Mouse (Mus musculus): ENCODE data around the gene Sh3pxd2b.

The Sh3pxd2b gene

GRCm38 (mm10) chr11:32340476-32341473 is 6.8 kb upstream of the Sh3pxd2b start:
- peak; percentile 60 to 65 for DNase-seq (ENCODE audit: low spot score in 2 of 2)

GRCm38 (mm10) chr11:32342770-32343191 is 4.8 kb upstream of the Sh3pxd2b start:
- DNase-seq (ENCODE audit: low spot score in 2 of 2), result peak in 1 of 2 experiments; percentile 50

DNA sequence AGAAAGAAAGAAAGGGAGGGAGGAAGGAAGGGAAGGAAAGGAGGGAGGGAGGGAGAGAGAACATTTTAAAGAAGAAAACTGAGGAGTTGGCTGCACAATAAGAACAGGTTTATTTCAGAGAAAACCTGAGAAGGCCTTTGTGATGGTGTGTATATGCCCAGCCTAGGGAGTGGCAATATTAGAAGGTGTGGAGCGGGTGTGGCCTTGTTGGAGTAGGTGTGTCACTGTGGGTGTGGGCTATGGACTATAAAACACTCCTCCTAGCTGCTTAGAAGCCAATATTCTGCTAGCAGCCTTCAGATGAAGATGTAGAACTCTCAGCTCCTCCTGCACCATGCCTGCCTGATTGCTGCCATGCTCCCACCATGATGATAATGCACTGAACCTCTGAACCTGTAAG is 4.3 kb upstream of the Sh3pxd2b start:
- DNase-seq (ENCODE audit: low spot score in 2 of 2), result no peak

GRCm38 (mm10) chr11:32345504-32346297 is 1.9 kb upstream of the Sh3pxd2b start:
- DNase-seq (ENCODE audit: low spot score in 2 of 2), result no peak

- no peak for DNase-seq (ENCODE audit: low spot score in 2 of 2)
Measured at GRCm38 (mm10) chr11:32347264-32347606, 385 bp upstream of the Sh3pxd2b start.

- DNase-seq (ENCODE audit: low spot score in 2 of 2), result no peak
Measured at GRCm38 (mm10) chr11:32348433-32349283, 1.0 kb downstream of the Sh3pxd2b start.

- DNase-seq (ENCODE audit: low spot score in 2 of 2), result no peak
Measured at GRCm38 (mm10) chr11:32349284-32349953, 1.8 kb downstream of the Sh3pxd2b start.

DNA sequence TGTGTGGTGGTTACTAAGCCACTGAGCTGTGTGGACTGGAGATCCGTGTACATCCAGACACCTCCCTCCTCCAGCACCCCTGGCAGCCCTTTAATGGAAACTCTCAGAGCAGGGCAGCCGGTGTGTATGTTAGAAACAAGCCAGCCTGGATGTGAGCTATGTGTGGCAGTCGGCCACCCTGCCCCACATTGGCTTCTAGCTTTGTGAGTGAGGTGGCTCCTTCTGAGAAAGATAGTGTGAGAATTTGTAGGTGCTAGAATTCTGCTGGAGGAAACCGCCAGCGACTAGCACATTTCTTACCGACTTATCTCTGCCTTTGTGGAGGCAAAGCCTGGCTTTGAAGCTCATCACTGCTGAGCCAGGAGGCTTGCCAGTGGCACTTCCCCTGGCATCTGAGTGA is 5.3 kb downstream of the Sh3pxd2b start:
- DNase-seq (ENCODE audit: low spot score in 2 of 2), result peak in 1 of 2 experiments; percentile 53

- no peak for DNase-seq (ENCODE audit: low spot score in 2 of 2)
Measured at GRCm38 (mm10) chr11:32355377-32355776, 7.8 kb downstream of the Sh3pxd2b start.

DNA sequence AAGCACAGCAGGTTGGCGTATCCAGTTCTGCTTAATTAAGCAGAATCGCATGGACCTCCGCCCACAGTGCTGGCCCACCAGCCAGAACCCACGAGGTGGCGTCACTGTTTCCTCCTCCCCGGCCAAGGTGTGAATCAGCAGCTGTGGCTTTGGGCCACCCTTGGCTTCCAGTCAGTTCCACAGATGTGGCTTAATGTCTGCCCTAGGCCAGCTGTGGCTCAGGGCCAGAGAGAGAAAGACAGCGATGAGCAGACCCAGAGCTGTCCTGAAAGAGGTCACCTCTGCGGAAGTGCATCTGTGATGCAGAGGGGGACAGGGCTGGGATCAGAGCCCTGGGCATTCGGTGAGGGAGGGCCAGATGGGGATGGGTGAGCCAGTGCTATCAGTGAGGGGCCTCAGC is 10.1 kb downstream of the Sh3pxd2b start:
- DNase-seq (ENCODE audit: low spot score in 2 of 2), result no peak

- DNase-seq (ENCODE audit: low spot score in 2 of 2), result no peak
Measured at GRCm38 (mm10) chr11:32358399-32358798, 10.8 kb downstream of the Sh3pxd2b start.

GRCm38 (mm10) chr11:32359566-32359965 is 11.9 kb downstream of the Sh3pxd2b start:
- DNase-seq (ENCODE audit: low spot score in 2 of 2), result no peak

DNA sequence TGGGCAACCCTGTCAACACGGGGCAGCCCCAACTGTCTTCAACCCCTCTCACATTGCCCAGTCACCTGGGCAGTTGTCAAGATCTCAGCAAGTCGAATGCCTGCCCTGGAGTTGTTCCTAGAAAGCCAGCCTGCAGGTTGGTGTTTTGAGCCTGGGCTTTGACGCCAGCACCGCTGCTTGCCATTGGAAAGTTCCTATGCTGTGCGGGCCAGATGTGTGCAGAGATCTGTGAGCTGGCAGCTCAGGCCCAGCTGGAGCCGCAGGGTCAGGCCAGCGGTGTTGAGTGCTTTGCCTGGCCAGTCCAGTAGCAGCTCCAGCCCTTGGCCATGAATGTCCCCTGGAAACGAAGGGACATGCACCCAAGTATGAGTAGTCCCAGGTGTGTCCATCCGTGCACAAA is 14.2 kb downstream of the Sh3pxd2b start:
- DNase-seq (ENCODE audit: low spot score in 2 of 2), result no peak

GRCm38 (mm10) chr11:32363188-32363587 is 15.6 kb downstream of the Sh3pxd2b start:
- no peak for DNase-seq (ENCODE audit: low spot score in 2 of 2)

DNA sequence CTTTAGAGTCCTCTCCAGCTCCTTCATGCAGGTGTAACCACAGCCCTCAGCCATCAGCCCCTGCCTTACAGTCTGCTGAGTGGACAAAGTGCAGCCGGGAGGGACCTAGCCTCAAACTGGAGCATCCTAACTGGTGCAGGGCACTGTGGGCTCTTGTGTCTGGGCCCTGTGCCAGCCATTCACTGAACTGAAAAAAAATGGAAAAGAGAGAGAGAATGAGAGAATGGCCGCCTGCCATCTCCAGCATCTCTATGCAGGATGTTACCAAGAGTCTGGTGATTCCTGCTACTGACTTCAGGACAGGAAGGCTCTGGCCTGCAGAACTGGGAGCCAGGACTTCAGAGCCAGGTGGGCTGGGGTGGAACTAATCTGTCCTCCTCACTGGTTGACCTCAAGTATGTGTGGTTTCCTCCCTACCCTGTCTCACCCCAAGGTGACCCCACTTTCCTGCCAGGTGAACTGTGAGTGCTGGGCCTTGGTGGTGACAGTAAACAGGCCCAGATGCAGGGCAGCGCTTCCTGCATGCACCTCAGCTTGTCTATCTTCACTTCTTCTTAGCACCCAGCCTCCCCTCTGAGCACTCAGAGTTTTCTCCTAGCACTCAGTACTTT is 16.1 kb downstream of the Sh3pxd2b start:
- peak in 1 of 2 experiments; percentile 43 for DNase-seq (ENCODE audit: low spot score in 2 of 2)

- DNase-seq (ENCODE audit: low spot score in 2 of 2), result no peak
Measured at GRCm38 (mm10) chr11:32364375-32364774, 16.8 kb downstream of the Sh3pxd2b start.

DNA sequence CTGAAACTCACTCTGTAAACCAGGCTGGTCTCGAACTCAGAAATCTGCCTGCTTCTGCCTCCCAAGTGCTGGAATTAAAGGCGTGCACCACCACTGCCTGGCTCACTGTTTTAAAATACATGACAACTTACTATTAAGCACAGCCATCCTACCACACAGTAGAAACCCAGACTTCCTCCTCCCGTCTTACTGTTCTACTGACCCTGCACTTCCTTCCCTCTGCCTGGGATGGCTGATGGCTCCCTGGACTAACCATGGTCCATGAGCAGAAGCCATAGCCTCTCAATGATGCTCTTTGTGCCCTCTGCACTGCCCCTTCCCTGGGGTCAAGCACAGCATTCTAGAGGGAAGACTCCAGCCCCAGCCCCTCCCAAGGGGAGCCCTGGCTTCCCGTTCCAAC is 17.9 kb downstream of the Sh3pxd2b start:
- no peak for DNase-seq (ENCODE audit: low spot score in 2 of 2)

GRCm38 (mm10) chr11:32367056-32367455 is 19.4 kb downstream of the Sh3pxd2b start:
- no peak for DNase-seq (ENCODE audit: low spot score in 2 of 2)

- no peak for DNase-seq (ENCODE audit: low spot score in 2 of 2)
Measured at GRCm38 (mm10) chr11:32368986-32369385, 21.4 kb downstream of the Sh3pxd2b start.

DNA sequence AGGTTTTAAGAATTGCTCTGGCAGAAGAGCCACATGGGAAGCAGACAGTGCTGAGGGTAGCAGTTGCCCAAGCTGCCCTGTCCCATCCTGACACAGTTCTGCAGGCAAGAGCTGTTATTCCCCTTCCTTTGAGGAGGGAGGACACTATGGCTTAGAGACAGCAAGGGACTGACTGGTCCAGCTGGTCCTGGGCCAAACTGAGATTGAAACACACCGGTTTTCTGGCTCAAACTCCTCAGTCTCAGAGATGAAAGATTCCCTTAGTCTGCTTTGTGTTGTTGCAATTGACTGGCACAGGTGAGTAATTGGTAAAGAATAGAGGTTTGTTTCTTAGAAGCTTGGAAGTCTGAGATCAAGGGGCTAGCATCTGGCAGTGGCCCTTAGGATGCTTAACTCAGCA is 23.3 kb downstream of the Sh3pxd2b start:
- no peak for DNase-seq (ENCODE audit: low spot score in 2 of 2)

Data from right cerebral cortex, adult 2 months (tissue).